ENCODE assay signal across 12 mouse cellular contexts in genomic region chr1:39006830-39007829, GRCm38 (mm10). TPM values are rescaled to one million over a fixed set of nuclear protein-coding genes. Genes with fewer than 3 reads are reported as not detected.
DNase-seq lines count a peak whose midpoint lies in the region; ATAC-seq and TF ChIP-seq lines count a peak whose summit lies in the region.
"Had no signal": no experiment of that assay in that cellular context is flagged by ENCODE, and none has a peak within 500 bp of the region (broad histone marks: within the 10 kb centered on the region; RNA-seq: fewer than 3 reads in every experiment).

No protein-coding gene starts in this region.

- no peaks in the 10 kb centered on the region for H3K36me3 ChIP-seq in kidney, embryonic 16.5 days (ENCODE audit: insufficient read depth, low read length)
- no peaks in the 10 kb centered on the region for H3K36me3 ChIP-seq in heart, embryonic 15.5 days
- H3K36me3 ChIP-seq in neural tube, embryonic 13.5 days: no peaks in the 10 kb centered on the region
- no peaks in the 10 kb centered on the region for H3K36me3 ChIP-seq in liver, postnatal 0 days (replicated peaks; ENCODE audit: insufficient read depth, low read length)
- H3K36me3 ChIP-seq: midbrain, embryonic 12.5 days had no signal

- TF ChIP-seq EP300 in liver, postnatal 0 days (IDR thresholded peaks at IDR 0.05; ENCODE audit: low read depth): no peak

- no peaks in the 10 kb centered on the region for H3K9me3 ChIP-seq in kidney, embryonic 16.5 days (ENCODE audit: low read length)
- no peaks in the 10 kb centered on the region for H3K9me3 ChIP-seq in heart, embryonic 15.5 days (replicated peaks)
- no peaks in the 10 kb centered on the region for H3K9me3 ChIP-seq in neural tube, embryonic 13.5 days
- H3K9me3 ChIP-seq in liver, postnatal 0 days (ENCODE audit: low read length): no peaks in the 10 kb centered on the region
- H3K9me3 ChIP-seq: midbrain, embryonic 12.5 days had no signal

- H3K4me1 ChIP-seq in kidney, embryonic 16.5 days (ENCODE audit: insufficient read depth, low read length): peaks cover 2% of the 10 kb centered on the region; the same call in 1 of the 2 replicates
- H3K4me1 ChIP-seq in heart, embryonic 15.5 days (replicated peaks): peaks cover 14% of the 10 kb centered on the region
- H3K4me1 ChIP-seq in neural tube, embryonic 13.5 days (replicated peaks): peaks cover 27% of the 10 kb centered on the region
- H3K4me1 ChIP-seq in liver, postnatal 0 days (ENCODE audit: insufficient read depth): no peaks in the 10 kb centered on the region

- no peak overlapping the region for H3K4me2 ChIP-seq in kidney, embryonic 16.5 days (replicated peaks; ENCODE audit: low read depth, low read length)
- peak overlapping the region; percentile 39 for H3K4me2 ChIP-seq in heart, embryonic 15.5 days
- peak overlapping the region; percentile 7; the same call in 1 of the 2 replicates for H3K4me2 ChIP-seq in neural tube, embryonic 13.5 days
- H3K4me2 ChIP-seq in liver, postnatal 0 days (ENCODE audit: low read depth, low read length): no peak overlapping the region
- H3K4me2 ChIP-seq: midbrain, embryonic 12.5 days had no signal

- TF ChIP-seq CTCF in liver, postnatal 0 days (IDR thresholded peaks at IDR 0.05; ENCODE audit: low read depth): no peak

- H3K27ac ChIP-seq in kidney, embryonic 16.5 days (ENCODE audit: low read length): 0 out of 2 replicates have a peak overlapping the region, but pooled peaks have one; percentile 15
- peak overlapping the region; percentile 74 for H3K27ac ChIP-seq in heart, embryonic 15.5 days
- H3K27ac ChIP-seq in neural tube, embryonic 13.5 days (replicated peaks): peak overlapping the region; percentile 78
- H3K27ac ChIP-seq in liver, postnatal 0 days (ENCODE audit: low read depth): no peak overlapping the region
- H3K27ac ChIP-seq: midbrain, embryonic 12.5 days had no signal

- no peaks in the 10 kb centered on the region for H3K27me3 ChIP-seq in kidney, embryonic 16.5 days (ENCODE audit: insufficient read depth, low read length)
- no peaks in the 10 kb centered on the region for H3K27me3 ChIP-seq in heart, embryonic 15.5 days
- peaks cover 2% of the 10 kb centered on the region for H3K27me3 ChIP-seq in neural tube, embryonic 13.5 days
- H3K27me3 ChIP-seq in liver, postnatal 0 days (ENCODE audit: insufficient read depth, low read length): no peaks in the 10 kb centered on the region
- H3K27me3 ChIP-seq: midbrain, embryonic 12.5 days had no signal

- no peak for DNase-seq in kidney, adult 9 months
- DNase-seq in adrenal gland, postnatal 14 days: peak; percentile 51
- DNase-seq in gastrocnemius, postnatal 4 days (ENCODE audit: low spot score in 2 of 2): no peak
- DNase-seq in liver, postnatal 0 days: no peak
- DNase-seq: cerebellum, adult 18-20 months; kidney, postnatal 4 days; liver; right cerebral cortex, postnatal 4 days had no signal

- ATAC-seq in kidney, embryonic 16.5 days (ENCODE audit: low FRiP score, low TSS enrichment): no peak
- ATAC-seq in heart, embryonic 15.5 days (replicated peaks; ENCODE audit: insufficient number of reproducible peaks, insufficient read depth, low FRiP score, low read depth): peak; percentile 61
- peak; percentile 74 for ATAC-seq in neural tube, embryonic 13.5 days (ENCODE audit: low read depth)
- no peak for ATAC-seq in liver, postnatal 0 days

- no peak overlapping the region for H3K9ac ChIP-seq in kidney, embryonic 16.5 days (replicated peaks; ENCODE audit: low read length)
- no peak overlapping the region for H3K9ac ChIP-seq in heart, embryonic 15.5 days
- no peak overlapping the region; the same call in 1 of the 2 replicates for H3K9ac ChIP-seq in neural tube, embryonic 13.5 days
- H3K9ac ChIP-seq in liver, postnatal 0 days (replicated peaks): no peak overlapping the region
- H3K9ac ChIP-seq: midbrain, embryonic 12.5 days had no signal

- H3K4me3 ChIP-seq in kidney, embryonic 16.5 days (ENCODE audit: low read length): no peak overlapping the region
- no peak overlapping the region for H3K4me3 ChIP-seq in heart, embryonic 15.5 days
- no peak overlapping the region for H3K4me3 ChIP-seq in neural tube, embryonic 13.5 days
- H3K4me3 ChIP-seq in liver, postnatal 0 days (ENCODE audit: low read depth, low read length): no peak overlapping the region
- H3K4me3 ChIP-seq: midbrain, embryonic 12.5 days had no signal

- WGBS in kidney, embryonic 16.5 days: 48% methylated on average over 11 of the region's 11 CpGs
- 35% methylated on average over 11 of the region's 11 CpGs for WGBS in heart, embryonic 15.5 days
- WGBS in neural tube, embryonic 13.5 days: 27% methylated on average over 11 of the region's 11 CpGs
- 36% methylated on average over 11 of the region's 11 CpGs for WGBS in liver, postnatal 0 days (ENCODE audit: insufficient replicate concordance)

RNA-seq across cellular contexts. Expression of gene Pdcl3, which starts 21.7 kb away (rescaled TPM):
- 165 and 172 TPM in 2 replicates for polyA plus RNA-seq in kidney, embryonic 16.5 days (2015; fragmentation: Nextera tagmentation; extraction: Ambion mirVana)
- total RNA-seq in adrenal gland, postnatal 14 days (2021): 93.9 and 99.6 TPM in 2 replicates
- 129 and 149 TPM in 2 replicates for polyA plus RNA-seq in heart, embryonic 15.5 days (2015; fragmentation: Nextera tagmentation; extraction: Ambion mirVana)
- polyA plus RNA-seq in neural tube, embryonic 13.5 days (2015; fragmentation: Nextera tagmentation; extraction: Ambion mirVana): 181 and 190 TPM in 2 replicates
- total RNA-seq in gastrocnemius, postnatal 4 days (2021): 10 to 100 TPM; 87.1 to 93.4 TPM
- polyA plus RNA-seq in liver, postnatal 0 days (2015; fragmentation: Nextera tagmentation; extraction: Ambion mirVana): 42.5 and 42.8 TPM in 2 replicates

Comparison
In these comparisons a context has a peak if more than half of its experiments do, and no peak if none do; other contexts are left out.
1. ATAC-seq: peak in heart, embryonic 15.5 days (single experiment) and neural tube, embryonic 13.5 days (single experiment); none in kidney, embryonic 16.5 days (single experiment) and liver, postnatal 0 days (single experiment).
2. H3K4me2 ChIP-seq: peak in heart, embryonic 15.5 days (single experiment) and neural tube, embryonic 13.5 days (single experiment); none in kidney, embryonic 16.5 days (single experiment) and liver, postnatal 0 days (single experiment).